Mouse (Mus musculus): ENCODE measurements at regions not wholly inside any gene's neighbourhood (a gene's known extent, or its start where the extent isn't known, plus 50 kb on each side); places are given as distances from the start of the nearest gene placed in this dataset.

DNA sequence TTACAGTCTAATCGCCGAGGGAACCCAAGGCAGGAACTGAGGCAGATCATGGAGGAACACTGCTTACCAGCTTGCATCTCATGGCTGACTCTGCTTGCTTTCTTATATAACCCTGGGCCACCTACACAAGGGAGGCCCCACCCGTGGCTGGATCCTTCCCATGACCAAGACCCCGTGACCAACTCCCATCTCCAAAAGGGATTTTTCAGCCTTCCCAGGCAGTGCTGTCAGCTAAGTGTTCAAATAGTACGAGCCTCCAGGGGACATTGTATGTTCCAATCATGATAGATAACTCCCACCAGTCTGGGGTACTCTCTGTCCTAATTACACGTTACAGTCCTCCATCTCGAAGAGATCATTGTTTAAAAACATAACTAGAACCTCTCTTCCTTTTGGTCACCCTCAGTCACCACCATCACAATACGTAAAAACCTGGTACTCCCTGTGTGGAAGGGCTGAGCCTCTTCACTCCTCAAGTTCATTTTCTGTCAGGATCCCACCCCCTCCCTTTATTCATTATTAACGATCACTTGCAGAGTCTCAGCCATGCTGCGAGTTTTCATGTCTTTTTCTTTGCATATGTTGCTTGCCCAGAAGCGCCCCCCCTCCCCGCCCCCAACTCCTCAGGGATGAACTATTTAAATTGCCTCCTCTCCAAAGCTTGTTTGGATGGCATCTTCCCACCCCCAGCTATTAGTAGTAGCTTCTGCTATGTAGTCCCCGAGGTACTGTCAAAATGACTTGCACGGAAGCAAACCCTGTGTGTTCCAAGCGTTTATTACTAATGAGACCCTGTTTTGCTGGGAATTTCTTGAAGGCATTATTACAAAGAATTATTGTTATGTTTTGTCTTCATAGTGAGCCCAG, 406.2 kb upstream of the Mmadhc start:
- DNase-seq (ENCODE audit: low read depth, low spot score) = no peak

- no peak for DNase-seq (ENCODE audit: low read depth, low spot score)
Measured at GRCm38 (mm10) chr2:50698841-50699240, 402.2 kb upstream of the Mmadhc start.

GRCm38 (mm10) chr2:50696575-50696974, 400.0 kb upstream of the Mmadhc start:
- DNase-seq (ENCODE audit: low read depth, low spot score) = no peak

- no peak for DNase-seq (ENCODE audit: low read depth, low spot score)
Measured at GRCm38 (mm10) chr2:50694849-50695248, 398.2 kb upstream of the Mmadhc start.

DNA sequence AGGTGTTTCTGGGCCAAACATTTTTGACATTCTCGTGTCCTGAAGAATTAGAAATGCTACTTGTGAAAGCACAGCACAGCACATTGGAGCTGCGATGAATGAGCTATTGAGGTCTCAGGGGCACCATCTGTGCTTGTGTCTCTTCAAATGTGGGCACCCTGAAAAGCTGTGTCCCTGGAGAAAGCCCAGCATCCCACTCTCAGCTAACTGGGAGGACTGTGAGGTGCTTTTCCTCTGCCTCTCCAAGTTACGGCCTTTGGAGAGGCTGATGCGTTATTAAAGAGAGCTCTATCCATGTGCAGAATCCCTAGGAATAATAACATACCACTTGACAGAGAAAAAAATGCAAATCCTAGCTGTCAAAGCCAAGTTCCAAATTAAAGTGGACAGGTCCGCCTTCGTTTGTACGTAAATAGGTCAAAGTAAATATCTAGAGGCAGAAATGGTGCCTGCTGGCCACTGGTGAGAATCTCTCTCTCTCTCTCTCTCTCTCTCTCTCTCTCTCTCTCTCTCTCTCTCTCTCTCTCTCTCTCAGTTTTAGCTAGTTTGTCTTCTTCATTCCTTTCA, 397.3 kb upstream of the Mmadhc start:
- DNase-seq (ENCODE audit: low read depth, low spot score) = no peak

GRCm38 (mm10) chr2:50690120-50691103, 393.8 kb upstream of the Mmadhc start:
- no peak for DNase-seq (ENCODE audit: low read depth, low spot score)

DNA sequence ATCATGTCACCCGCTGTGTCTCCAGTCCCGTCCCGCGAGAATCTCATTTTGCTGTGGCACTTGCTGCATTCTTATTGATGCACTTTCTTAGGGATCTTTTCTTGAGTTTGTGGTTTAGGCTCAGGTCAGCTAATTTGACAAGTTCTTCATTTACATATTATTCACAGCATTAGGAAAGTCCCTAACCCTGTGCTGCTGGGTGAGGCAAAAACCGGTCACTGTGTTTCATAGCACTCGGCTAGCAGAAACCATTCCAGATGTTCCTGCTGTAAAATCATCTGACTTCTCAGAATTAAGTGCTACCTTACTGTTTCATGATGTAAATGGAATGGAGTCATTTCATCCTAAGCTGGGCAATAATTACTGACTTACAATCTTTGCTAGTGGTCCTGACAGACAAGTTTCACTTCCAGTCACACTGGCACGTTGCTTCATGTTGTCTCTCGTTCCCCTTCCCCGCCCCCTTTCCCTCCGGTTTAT, 391.1 kb upstream of the Mmadhc start:
- DNase-seq (ENCODE audit: low read depth, low spot score) = no peak

DNA sequence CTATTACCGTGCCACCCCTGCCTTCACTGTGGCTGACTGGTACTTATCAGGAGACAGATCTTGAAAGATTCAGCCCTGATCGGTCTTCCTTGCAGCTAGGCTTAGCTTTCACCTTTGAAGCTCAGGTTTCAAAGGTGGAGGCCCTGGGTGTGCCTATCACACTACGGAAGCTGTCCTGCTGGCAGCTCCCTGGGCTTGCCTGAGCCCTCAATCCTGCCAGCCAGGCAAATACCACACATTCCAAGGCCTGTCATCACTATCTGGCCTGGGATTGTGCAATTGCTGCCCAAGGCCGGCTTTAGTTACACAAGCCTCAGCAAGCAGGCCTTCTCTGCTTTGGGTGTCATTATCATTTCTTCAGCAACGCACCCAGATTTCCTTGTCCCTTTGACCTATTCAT, 390.6 kb upstream of the Mmadhc start:
- DNase-seq (ENCODE audit: low read depth, low spot score) = no peak

DNA sequence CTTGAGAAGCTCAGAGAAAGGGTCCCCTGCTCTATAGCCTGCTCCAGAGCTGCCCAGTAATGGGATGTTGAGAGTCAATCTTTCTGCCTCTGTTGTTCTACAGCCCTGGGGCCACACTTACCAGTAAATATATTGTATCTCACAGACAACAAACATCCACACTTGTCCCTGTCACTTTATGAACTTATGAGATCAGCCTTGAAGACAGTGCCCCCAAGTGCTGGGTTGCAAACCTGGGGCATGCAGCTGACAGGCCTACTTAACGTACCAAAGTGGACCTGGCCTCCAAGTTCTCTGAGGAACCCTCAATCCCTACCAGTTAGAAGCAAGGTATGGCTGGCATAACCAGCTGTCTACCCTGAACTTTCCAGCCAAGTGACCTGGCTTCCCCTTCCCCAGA, 380.9 kb upstream of the Mmadhc start:
- no peak for DNase-seq (ENCODE audit: low read depth, low spot score)

DNA sequence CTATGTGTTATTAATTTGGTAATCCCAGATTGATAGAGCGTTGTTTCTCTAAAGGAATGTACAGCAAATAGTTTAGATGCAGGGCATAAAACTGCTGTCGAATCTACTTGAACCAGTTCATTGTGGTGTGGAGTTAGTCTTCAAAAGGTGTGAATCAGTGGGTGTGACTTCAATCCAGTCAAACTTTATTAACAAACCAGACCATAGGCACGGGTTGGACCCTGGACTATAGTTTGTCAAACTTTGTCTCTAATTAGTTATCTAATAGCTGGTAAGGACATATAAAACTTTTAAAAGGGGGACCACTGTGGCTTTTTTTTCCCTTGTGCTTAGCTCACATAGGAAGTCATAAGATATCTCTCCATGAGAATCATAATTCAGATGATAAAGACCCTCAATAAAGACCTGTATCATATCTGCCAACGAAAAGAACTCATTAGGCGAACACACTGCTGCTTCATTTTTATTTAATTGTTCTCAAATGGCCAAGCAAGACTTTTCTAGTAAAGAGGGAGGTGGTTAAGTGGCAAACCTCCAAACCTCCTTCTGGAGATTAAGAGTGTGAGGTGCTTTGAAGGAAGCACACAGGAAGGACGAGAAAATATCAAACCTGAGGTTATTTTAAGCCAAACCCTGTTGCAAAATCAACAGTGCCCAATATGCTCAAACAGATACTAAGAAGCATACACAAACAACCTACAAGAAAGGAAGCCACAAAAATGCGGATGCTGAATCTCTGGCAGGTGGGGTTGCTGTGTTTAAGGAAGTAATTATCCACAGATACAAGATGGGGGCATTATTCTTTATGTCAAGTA, 379.3 kb upstream of the Mmadhc start:
- peak; percentile 3 for DNase-seq (ENCODE audit: low read depth, low spot score)

- DNase-seq (ENCODE audit: low read depth, low spot score) = no peak
Measured at GRCm38 (mm10) chr2:50674856-50675175, 378.2 kb upstream of the Mmadhc start.

GRCm38 (mm10) chr2:50674151-50674855, 377.7 kb upstream of the Mmadhc start:
- DNase-seq (ENCODE audit: low read depth, low spot score) = no peak

- DNase-seq (ENCODE audit: low read depth, low spot score) = no peak
Measured at GRCm38 (mm10) chr2:50669297-50669696, 372.7 kb upstream of the Mmadhc start.

- no peak for DNase-seq (ENCODE audit: low read depth, low spot score)
Measured at GRCm38 (mm10) chr2:50668789-50669188, 372.2 kb upstream of the Mmadhc start.

DNA sequence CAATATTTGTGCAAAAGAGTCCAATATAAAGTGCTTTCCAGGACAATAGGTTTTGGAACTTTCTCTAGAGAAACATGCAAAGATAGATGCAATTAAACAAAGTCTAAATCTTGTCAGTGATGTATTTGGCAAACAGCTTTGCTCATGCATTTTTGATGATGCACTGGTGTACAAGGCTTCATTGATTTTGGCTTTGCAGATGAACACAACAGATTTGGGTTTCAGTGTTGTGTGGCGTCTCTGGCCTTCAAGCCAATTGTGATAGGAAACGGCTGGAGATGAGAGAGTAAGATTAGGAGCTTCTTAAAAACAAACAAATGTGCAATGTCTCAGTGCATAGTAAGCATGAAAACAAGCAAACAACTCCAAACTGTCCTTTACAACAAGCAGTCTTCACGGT, 370.6 kb upstream of the Mmadhc start:
- no peak for DNase-seq (ENCODE audit: low read depth, low spot score)

GRCm38 (mm10) chr2:50662504-50662903, 365.9 kb upstream of the Mmadhc start:
- no peak for DNase-seq (ENCODE audit: low read depth, low spot score)

DNA sequence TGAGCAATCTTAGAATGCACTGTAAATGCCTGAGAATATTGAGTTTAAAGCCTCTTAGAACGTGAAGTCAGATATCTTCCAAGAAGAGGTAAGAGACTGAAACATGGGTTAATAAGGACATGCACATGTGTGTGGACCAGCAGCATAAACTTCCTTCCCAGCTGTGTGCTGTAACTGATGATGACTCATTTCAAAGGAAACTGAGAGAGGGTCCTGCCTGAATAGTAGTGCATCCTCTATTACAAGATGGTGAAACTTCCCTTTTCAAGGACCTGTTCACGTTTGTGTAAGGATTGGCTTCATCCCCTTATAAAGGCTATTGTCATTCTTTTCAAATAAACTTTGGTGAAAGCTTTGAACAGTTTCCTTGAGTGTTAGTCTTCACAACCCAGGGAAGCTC, 363.4 kb upstream of the Mmadhc start:
- no peak for DNase-seq (ENCODE audit: low read depth, low spot score)

- no peak for DNase-seq (ENCODE audit: low read depth, low spot score)
Measured at GRCm38 (mm10) chr2:50657826-50658225, 361.2 kb upstream of the Mmadhc start.

GRCm38 (mm10) chr2:50656351-50656750, 359.8 kb upstream of the Mmadhc start:
- no peak for DNase-seq (ENCODE audit: low read depth, low spot score)

DNA sequence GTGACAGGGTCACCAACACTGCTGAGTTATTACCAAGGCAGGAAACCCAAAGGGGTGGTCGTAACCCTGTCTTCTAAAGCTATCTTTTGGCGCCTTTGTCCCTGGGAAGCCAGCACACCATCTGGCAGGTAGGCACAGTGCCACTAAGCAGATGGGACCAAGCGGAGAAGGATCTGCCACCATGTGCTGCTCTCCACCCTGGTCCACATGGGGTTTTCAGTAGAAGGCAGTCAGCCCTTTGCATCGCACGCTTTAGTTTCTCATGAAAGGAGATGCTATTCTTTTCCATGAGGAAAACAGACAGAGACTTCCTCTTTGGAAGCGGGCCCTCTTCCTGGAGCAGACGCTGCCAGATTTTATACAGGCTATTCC, 358.3 kb upstream of the Mmadhc start:
- no peak for DNase-seq (ENCODE audit: low read depth, low spot score)
